ENCODE assay signal across 26 mouse cellular contexts in genomic region chr3:96528506-96528905, GRCm38 (mm10). TPM values are rescaled to one million over a fixed set of nuclear protein-coding genes. Genes with fewer than 3 reads are reported as not detected.
DNase-seq lines count a peak whose midpoint lies in the region; ATAC-seq lines count a peak whose summit lies in the region.
"Had no signal": no experiment of that assay in that cellular context is flagged by ENCODE, and none has a peak within 500 bp of the region (broad histone marks: within the 10 kb centered on the region; RNA-seq: fewer than 3 reads in every experiment).

No protein-coding gene starts in this region.

- peaks cover 32% of the 10 kb centered on the region for H3K27me3 ChIP-seq in hindbrain, embryonic 15.5 days
- H3K27me3 ChIP-seq in hindbrain, embryonic 12.5 days: peaks cover 39% of the 10 kb centered on the region
- peaks cover 41% of the 10 kb centered on the region for H3K27me3 ChIP-seq in neural tube, embryonic 15.5 days (replicated peaks)

- no peak overlapping the region for H3K27ac ChIP-seq in hindbrain, embryonic 15.5 days (replicated peaks)
- H3K27ac ChIP-seq in hindbrain, embryonic 12.5 days: no peak overlapping the region
- no peak overlapping the region for H3K27ac ChIP-seq in neural tube, embryonic 15.5 days (replicated peaks)
- H3K27ac ChIP-seq: heart, embryonic 10.5 days; hindbrain, embryonic 13.5 days; limb, embryonic 10.5 days had no signal

- no peaks in the 10 kb centered on the region for H3K36me3 ChIP-seq in hindbrain, embryonic 15.5 days
- H3K36me3 ChIP-seq in hindbrain, embryonic 12.5 days: no peaks in the 10 kb centered on the region
- no peaks in the 10 kb centered on the region for H3K36me3 ChIP-seq in neural tube, embryonic 15.5 days
- H3K36me3 ChIP-seq: hindbrain, embryonic 13.5 days; limb, embryonic 10.5 days had no signal

- peaks cover 13% of the 10 kb centered on the region for H3K4me1 ChIP-seq in hindbrain, embryonic 15.5 days (replicated peaks)
- H3K4me1 ChIP-seq in hindbrain, embryonic 12.5 days: peaks cover 11% of the 10 kb centered on the region
- peaks cover 9% of the 10 kb centered on the region for H3K4me1 ChIP-seq in neural tube, embryonic 15.5 days

- WGBS in hindbrain, embryonic 15.5 days: 59% methylated on average over 9 of the region's 9 CpGs
- 52% methylated on average over 9 of the region's 9 CpGs for WGBS in hindbrain, embryonic 12.5 days
- 58% methylated on average over 9 of the region's 9 CpGs for WGBS in neural tube, embryonic 15.5 days

- no peaks in the 10 kb centered on the region for H3K9me3 ChIP-seq in hindbrain, embryonic 15.5 days
- H3K9me3 ChIP-seq in hindbrain, embryonic 12.5 days (replicated peaks): no peaks in the 10 kb centered on the region
- no peaks in the 10 kb centered on the region for H3K9me3 ChIP-seq in neural tube, embryonic 15.5 days (replicated peaks)
- H3K9me3 ChIP-seq: heart, embryonic 10.5 days; hindbrain, embryonic 13.5 days; limb, embryonic 10.5 days had no signal

- DNase-seq in embryo, embryonic 10.5 days (ENCODE audit: low spot score): peak; percentile 7
- DNase-seq in embryo, embryonic 9.5 days (ENCODE audit: extremely low spot score): no peak
- peak; percentile 40 for DNase-seq in retina, postnatal 1 day
- no peak for DNase-seq in retina, embryonic 14.5 days (ENCODE audit: low spot score)
- no peak for DNase-seq in cerebellum, adult 9-11 months
- DNase-seq: adrenal gland, postnatal 10 days; cerebellum, adult 18-20 months; cerebellum, postnatal 25 days; kidney, adult 8-10 months; kidney, postnatal 10 days; liver; liver, postnatal 0 days; lung, postnatal 10 days; right cerebral cortex, postnatal 14 days; spleen, adult 18-20 months had no signal

- ATAC-seq in hindbrain, embryonic 15.5 days (ENCODE audit: low FRiP score, low read depth): no peak
- ATAC-seq in hindbrain, embryonic 12.5 days (ENCODE audit: low FRiP score): no peak
- no peak for ATAC-seq in neural tube, embryonic 15.5 days (ENCODE audit: low FRiP score)
- ATAC-seq: activated CD4-positive, CD25-positive, alpha-beta regulatory T cell, adult 4 months; CD4-positive, CD25-positive, alpha-beta regulatory T cell, adult 4 months; liver, postnatal 0 days had no signal

- H3K4me2 ChIP-seq in hindbrain, embryonic 15.5 days: 0 out of 2 replicates have a peak overlapping the region, but pooled peaks have one; percentile 97
- no peak overlapping the region for H3K4me2 ChIP-seq in hindbrain, embryonic 12.5 days (replicated peaks)
- H3K4me2 ChIP-seq in neural tube, embryonic 15.5 days: no peak overlapping the region
- H3K4me2 ChIP-seq: hindbrain, embryonic 13.5 days had no signal

- no peak overlapping the region for H3K9ac ChIP-seq in hindbrain, embryonic 15.5 days
- H3K9ac ChIP-seq in hindbrain, embryonic 12.5 days: no peak overlapping the region
- H3K9ac ChIP-seq in neural tube, embryonic 15.5 days (replicated peaks): no peak overlapping the region
- H3K9ac ChIP-seq: hindbrain, embryonic 13.5 days; liver, postnatal 0 days had no signal

- no peak overlapping the region for H3K4me3 ChIP-seq in hindbrain, embryonic 15.5 days
- H3K4me3 ChIP-seq in hindbrain, embryonic 12.5 days: no peak overlapping the region
- no peak overlapping the region for H3K4me3 ChIP-seq in neural tube, embryonic 15.5 days (replicated peaks)
- H3K4me3 ChIP-seq: hindbrain, embryonic 13.5 days had no signal

RNA-seq across cellular contexts. Expression of gene Hfe2, which starts 3.5 kb away (rescaled TPM):
- 1.9 and 2.0 TPM in 2 replicates for polyA plus RNA-seq in hindbrain, embryonic 15.5 days (2015; fragmentation: Nextera tagmentation; extraction: Ambion mirVana)
- polyA plus RNA-seq in hindbrain, embryonic 12.5 days (2016; fragmentation: Nextera tagmentation; extraction: Ambion mirVana): 0.70 and 2.5 TPM in 2 replicates
- 2.4 and 3.0 TPM in 2 replicates for polyA plus RNA-seq in neural tube, embryonic 15.5 days (2015; fragmentation: Nextera tagmentation; extraction: Ambion mirVana)
- polyA plus RNA-seq: activated CD4-positive, CD25-positive, alpha-beta regulatory T cell, adult 4 months had no signal

RNA-seq across cellular contexts. Expression of gene Txnip, which starts 29.3 kb away (rescaled TPM):
- polyA plus RNA-seq in hindbrain, embryonic 15.5 days (2015; fragmentation: Nextera tagmentation; extraction: Ambion mirVana): 48.2 and 53.0 TPM in 2 replicates
- 58.7 and 59.9 TPM in 2 replicates for polyA plus RNA-seq in hindbrain, embryonic 12.5 days (2016; fragmentation: Nextera tagmentation; extraction: Ambion mirVana)
- polyA plus RNA-seq in neural tube, embryonic 15.5 days (2015; fragmentation: Nextera tagmentation; extraction: Ambion mirVana): 52.5 and 72.5 TPM in 2 replicates

RNA-seq across cellular contexts. Expression of gene Gm16253, which starts 48.3 kb away (rescaled TPM):
- polyA plus RNA-seq in hindbrain, embryonic 15.5 days (2015; fragmentation: Nextera tagmentation; extraction: Ambion mirVana): 1.8 and 2.2 TPM in 2 replicates
- polyA plus RNA-seq in hindbrain, embryonic 12.5 days (2016; fragmentation: Nextera tagmentation; extraction: Ambion mirVana): 1.3 and 1.7 TPM in 2 replicates
- 1.8 TPM in 2 replicates for polyA plus RNA-seq in neural tube, embryonic 15.5 days (2015; fragmentation: Nextera tagmentation; extraction: Ambion mirVana)
- polyA plus RNA-seq: activated CD4-positive, CD25-positive, alpha-beta regulatory T cell, adult 4 months; embryonic facial prominence, embryonic 11.5 days; liver, postnatal 0 days; testis, adult 2 months; urinary bladder, adult 2 months had no signal

Comparison
In these comparisons a context has a peak if more than half of its experiments do, and no peak if none do; other contexts are left out.
1. DNase-seq: peak in embryo, embryonic 10.5 days (single experiment) and retina, postnatal 1 day (single experiment); none in embryo, embryonic 9.5 days (single experiment), retina, embryonic 14.5 days (single experiment) and cerebellum, adult 9-11 months (single experiment).